Mouse (Mus musculus) erythroblast, embryonic 14.5 days (primary cell): ENCODE results near the gene Rpl14.

Source experiments
- GATA1 ChIP-seq: IDR thresholded peaks from 2 replicates; pipeline ENCODE4 v1.6.1; 2012; ENCODE audit warnings: low read length, inconsistent platforms, mixed read lengths
- TAL1 ChIP-seq: IDR thresholded peaks from 3 replicates; pipeline ENCODE4 v1.6.1; 2012; ENCODE audit warnings: low read length, inconsistent platforms, mixed read lengths

DNA sequence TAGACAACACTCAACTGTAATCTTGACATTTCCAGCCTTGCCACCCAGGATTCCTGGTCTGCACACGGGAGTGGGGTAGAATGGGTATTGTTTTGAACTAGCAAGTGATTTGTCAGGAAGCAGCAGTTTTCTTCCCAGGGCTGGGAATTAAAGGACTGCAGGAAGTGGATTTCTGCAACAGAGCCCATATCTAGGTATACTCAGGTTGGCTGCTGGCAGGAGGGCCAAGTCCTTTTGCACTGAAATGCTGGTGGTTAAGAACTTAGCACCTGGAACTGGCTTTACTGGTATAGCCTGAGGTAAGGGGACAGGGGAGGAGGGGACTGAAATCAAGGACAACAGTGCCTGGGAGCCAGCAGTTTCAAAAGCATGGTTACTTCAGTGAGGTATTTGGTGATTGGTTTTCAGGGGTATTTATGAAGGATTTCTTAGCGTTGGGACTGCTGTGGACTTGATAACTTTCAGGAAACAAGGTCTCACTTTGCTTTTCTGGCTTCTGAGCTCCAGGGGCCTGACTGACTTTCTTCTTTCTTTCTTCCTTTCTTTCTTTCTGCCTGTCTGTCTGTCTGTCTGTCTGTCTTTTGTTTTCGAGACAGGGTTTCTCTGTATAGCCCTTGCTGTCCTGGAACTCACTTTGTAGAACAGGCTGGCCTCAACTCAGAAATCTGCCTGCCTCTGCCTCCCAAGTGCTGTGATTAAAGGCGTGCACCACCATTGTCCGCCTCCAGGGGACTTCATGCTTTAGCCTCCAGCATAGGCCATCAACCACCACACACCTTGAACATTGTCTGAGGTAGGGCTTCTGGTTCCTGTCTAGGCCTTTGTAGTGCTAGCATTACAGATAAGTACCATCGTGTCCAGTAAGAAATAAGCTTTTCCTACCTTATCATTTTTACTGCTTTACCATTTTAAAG, 4.8 kb downstream of the Rpl14 start:
- TF ChIP-seq TAL1, result no peak
- TF ChIP-seq GATA1, result no peak
